Mouse (Mus musculus) limb, embryonic 12.5 days (tissue): Measurements from ENCODE around the gene Wsb1. TPM values are rescaled to one million over a fixed set of nuclear protein-coding genes. Genes with fewer than 3 reads are reported as not detected.
"Not testable (repeated sequence)": the region's sequence is repeated elsewhere in the genome, so short reads cannot be mapped to it uniquely, and the experiment has no call there.

Experiments used
- ATAC-seq: fragments of 200-750 bp; cut with Nextera tagmentation; 2 replicates; pipeline ENCODE4 v1.8.0; 2017; ENCODE audit warnings: low read depth, moderate TSS enrichment; ENCODE audit not compliant: insufficient number of reproducible peaks, insufficient read depth, low FRiP score, low TSS enrichment
- H3K27ac ChIP-seq: fragments of 300-500 bp; sonication (generic); 2 replicates; pipeline ENCODE4 v1.5.1; 2016; ENCODE audit warnings: mild to moderate bottlenecking, moderate library complexity
- H3K27me3 ChIP-seq: fragments of 300-500 bp; sonication (generic); 2 replicates; pipeline ENCODE4 v1.6.1; 2016; ENCODE audit warnings: mild to moderate bottlenecking, moderate library complexity
- H3K36me3 ChIP-seq: fragments of 300-500 bp; sonication (generic); 2 replicates; pipeline ENCODE4 v1.6.1; 2016; ENCODE audit warnings: mild to moderate bottlenecking, moderate library complexity
- H3K4me1 ChIP-seq: fragments of 300-500 bp; sonication (generic); replicated peaks from 2 replicates; pipeline ENCODE4 v1.6.1; 2016
- H3K4me2 ChIP-seq: fragments of 300-500 bp; sonication (generic); 2 replicates; pipeline ENCODE4 v1.6.1; 2016; ENCODE audit warnings: mild to moderate bottlenecking, moderate library complexity
- H3K4me3 ChIP-seq: fragments of 300-500 bp; sonication (generic); replicated peaks from 2 replicates; pipeline ENCODE4 v1.5.1; 2016; ENCODE audit warnings: mild to moderate bottlenecking
- H3K9ac ChIP-seq: fragments of 300-500 bp; sonication (generic); replicated peaks from 2 replicates; pipeline ENCODE4 v1.6.1; 2016; ENCODE audit warnings: mild to moderate bottlenecking, moderate library complexity
- H3K9me3 ChIP-seq: fragments of 300-500 bp; sonication (generic); 2 replicates; pipeline ENCODE4 v1.6.1; 2016; ENCODE audit warnings: mild to moderate bottlenecking, moderate library complexity
- WGBS: fragments of 180-500 bp; shearing (Covaris S2); methylation state at CpG from one replicate; pipeline ENCODE4 v1.1.7; 2016; 5-methylcytosine and 5-hydroxymethylcytosine counted together
- polyA plus RNA-seq: library from polyadenylated mRNA; unstranded; fragments of >200 nt; fragmentation: Nextera tagmentation; extraction: Ambion mirVana; gene quantifications from 2 replicates; pipeline ENCODE4 v1.2.1, GENCODE M21; 2016

Wsb1 gene
- polyA plus RNA-seq: 446 and 475 TPM in 2 replicates

DNA sequence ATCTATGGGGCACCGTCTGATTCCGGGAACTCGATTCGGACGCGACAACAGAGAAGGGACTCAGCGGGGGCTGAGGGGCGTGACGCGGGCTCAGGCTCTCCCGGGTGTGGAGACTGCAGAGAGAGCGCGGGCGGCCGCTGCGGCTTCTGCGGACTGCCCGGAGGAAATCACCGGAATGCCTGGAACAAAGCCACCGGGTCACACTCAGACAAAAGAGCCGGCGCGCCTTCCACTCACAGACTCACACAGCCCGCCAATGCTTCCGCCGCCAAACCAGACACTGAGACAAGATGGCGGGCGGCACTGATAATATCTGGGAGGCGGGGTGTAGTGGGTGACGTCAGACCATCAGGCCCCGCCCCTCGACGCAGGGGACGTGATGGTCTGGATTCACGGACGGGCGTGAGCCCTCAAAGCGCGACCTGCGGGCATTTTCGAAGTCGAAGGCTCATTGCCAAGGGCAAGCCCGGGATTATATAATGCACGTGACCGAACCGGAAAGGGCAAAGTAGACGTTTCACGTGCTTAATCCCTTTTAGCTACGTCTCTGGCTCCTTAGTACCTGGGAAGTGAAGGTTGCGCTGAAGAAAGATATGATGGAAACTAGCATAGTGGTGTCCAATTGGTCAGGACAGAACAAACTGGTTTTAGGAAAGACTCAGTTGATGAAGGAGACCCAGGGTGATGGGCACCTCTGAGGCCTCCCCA lies at the start of gene Wsb1:
Gene Wsb1 (minus strand): TSS at position 281 of the 708 bp plus-strand sequence.
- Histone ChIP-seq H3K4me2 (peak within 1 kb of the TSS; percentile 90), H3K27ac (peak within 1 kb of the TSS; percentile 96), H3K4me1 (peaks cover 20% of the 10 kb centered on the region), H3K36me3 (peaks cover 22% of the 10 kb centered on the region), H3K4me3 (peak within 1 kb of the TSS; percentile 92), H3K27me3 (no peaks in the 10 kb centered on the region), H3K9ac (peak within 1 kb of the TSS; percentile 95), H3K9me3 (no peaks in the 10 kb centered on the region)
- 2% methylated on average over 50 of the region's 50 CpGs for WGBS
- peak; percentile 90 for ATAC-seq

DNA sequence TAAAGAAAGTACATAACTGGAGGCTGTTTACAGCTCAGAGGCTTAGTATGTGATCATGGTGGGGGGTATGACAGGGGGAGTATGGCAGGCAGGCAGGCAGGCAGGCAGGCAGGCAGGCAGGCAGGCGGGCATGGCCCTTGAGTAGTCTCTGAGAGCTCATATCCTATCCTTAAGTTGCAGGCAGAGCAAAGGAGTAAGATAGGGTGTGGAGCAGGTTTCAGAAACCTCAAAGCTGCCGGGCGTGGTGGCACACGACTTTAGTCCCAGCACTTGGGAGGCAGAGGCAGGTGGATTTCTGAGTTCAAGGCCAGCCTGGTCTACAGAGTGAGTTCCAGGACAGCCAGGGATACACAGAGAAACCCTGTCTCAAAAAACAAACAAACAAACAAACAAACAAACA lies 49.8 kb upstream of the Wsb1 start:
- not testable (repeated sequence) for ATAC-seq, H3K36me3 ChIP-seq, H3K27ac ChIP-seq, H3K4me2 ChIP-seq, H3K9ac ChIP-seq, H3K27me3 ChIP-seq, H3K4me3 ChIP-seq, H3K9me3 ChIP-seq
- WGBS: 87% methylated on average over 4 of the region's 4 CpGs
- H3K4me1 ChIP-seq: peaks cover 27% of the 10 kb centered on the region

- H3K4me3 ChIP-seq: no peak overlapping the region
- peaks cover 26% of the 10 kb centered on the region for H3K4me1 ChIP-seq
- no peaks in the 10 kb centered on the region for H3K36me3 ChIP-seq
- no peaks in the 10 kb centered on the region for H3K27me3 ChIP-seq
- H3K9me3 ChIP-seq: no peaks in the 10 kb centered on the region
- 89% methylated on average over 6 of the region's 6 CpGs for WGBS
- H3K4me2 ChIP-seq: no peak overlapping the region
- no peak overlapping the region for H3K9ac ChIP-seq
- no peak overlapping the region for H3K27ac ChIP-seq
- no peak for ATAC-seq
Observed at GRCm38 (mm10) chr11:79303109-79303508, 48.6 kb upstream of the Wsb1 start.

- H3K4me1 ChIP-seq: no peaks in the 10 kb centered on the region
- H3K9me3 ChIP-seq: no peaks in the 10 kb centered on the region
- H3K9ac ChIP-seq: no peak overlapping the region
- WGBS: 77% methylated on average over 9 of the region's 9 CpGs
- H3K27ac ChIP-seq: no peak overlapping the region
- no peak overlapping the region for H3K4me2 ChIP-seq
- no peaks in the 10 kb centered on the region for H3K27me3 ChIP-seq
- no peak for ATAC-seq
- H3K36me3 ChIP-seq: no peaks in the 10 kb centered on the region
- no peak overlapping the region for H3K4me3 ChIP-seq
Observed at GRCm38 (mm10) chr11:79299719-79300431, 45.4 kb upstream of the Wsb1 start.

GRCm38 (mm10) chr11:79296856-79297491 lies 42.5 kb upstream of the Wsb1 start, which contains the start of gene Gm9964:
Gene Gm9964 (minus strand): TSS chr11:79296906.
- peaks cover 7% of the 10 kb centered on the region; the same call in 1 of the 2 replicates for H3K4me1 ChIP-seq
- H3K4me3 ChIP-seq: no peak within 1 kb of the TSS
- H3K4me2 ChIP-seq: no peak within 1 kb of the TSS
- no peaks in the 10 kb centered on the region for H3K36me3 ChIP-seq
- H3K27me3 ChIP-seq: no peaks in the 10 kb centered on the region
- H3K9ac ChIP-seq: no peak within 1 kb of the TSS
- H3K9me3 ChIP-seq: no peaks in the 10 kb centered on the region
- no peak for ATAC-seq
- no peak within 1 kb of the TSS for H3K27ac ChIP-seq
- 79% methylated on average over 5 of the region's 5 CpGs for WGBS

DNA sequence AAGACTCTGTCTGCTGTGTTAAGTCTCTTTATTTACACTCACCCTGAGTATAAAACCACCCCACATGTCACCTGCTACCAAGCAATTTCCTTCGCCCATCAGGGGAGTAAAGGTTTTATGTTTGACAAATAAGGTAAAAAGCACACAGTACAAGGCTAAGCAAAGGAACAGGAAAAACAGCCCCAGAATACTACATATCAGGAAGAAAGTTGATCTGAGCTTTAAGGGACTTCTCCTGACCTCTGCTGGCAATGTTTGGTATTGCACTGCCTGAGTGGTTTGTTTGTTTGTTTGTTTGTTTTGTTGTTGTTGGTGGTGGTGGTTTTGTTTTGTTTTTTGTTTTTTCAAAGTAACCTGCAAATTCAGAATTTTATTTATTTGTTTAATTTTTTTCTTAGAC lies 41.7 kb upstream of the Wsb1 start:
- Histone ChIP-seq H3K27me3 (no peaks in the 10 kb centered on the region), H3K4me1 (peaks cover 7% of the 10 kb centered on the region; the same call in 1 of the 2 replicates), H3K36me3 (no peaks in the 10 kb centered on the region), H3K9ac (no peak overlapping the region), H3K27ac (no peak overlapping the region), H3K4me3 (no peak overlapping the region), H3K4me2 (no peak overlapping the region), H3K9me3 (no peaks in the 10 kb centered on the region)
- no peak for ATAC-seq
- WGBS: 41% methylated on average over 1 of the region's 1 CpGs

DNA sequence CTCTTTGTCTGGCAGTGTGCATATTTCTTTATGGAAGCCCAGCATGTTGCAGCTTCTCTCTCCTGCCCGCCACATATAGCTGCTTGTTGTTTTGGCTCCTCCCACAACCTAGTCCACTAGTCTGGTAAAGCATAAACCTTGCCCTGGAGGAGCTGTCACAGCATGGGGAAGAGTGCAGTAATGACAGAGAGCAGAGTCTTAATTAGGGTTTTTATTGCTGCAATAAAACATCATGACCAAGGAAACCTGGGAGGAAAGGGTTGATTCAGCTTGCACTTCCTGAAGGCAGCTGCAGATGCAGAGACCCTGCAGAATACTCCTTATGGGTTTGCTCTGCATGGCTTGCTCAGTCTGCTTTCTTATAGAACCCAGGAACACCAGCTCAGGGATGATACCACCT lies 39.5 kb upstream of the Wsb1 start:
- ATAC-seq: peak; percentile 75; the same call in 1 of the 2 replicates
- Histone ChIP-seq H3K9ac (no peak overlapping the region), H3K9me3 (no peaks in the 10 kb centered on the region), H3K27me3 (no peaks in the 10 kb centered on the region), H3K4me3 (no peak overlapping the region), H3K27ac (peak overlapping the region; percentile 67; the same call in 1 of the 2 replicates), H3K4me1 (peaks cover 12% of the 10 kb centered on the region), H3K36me3 (no peaks in the 10 kb centered on the region), H3K4me2 (no peak overlapping the region)
- WGBS: 6% methylated on average over 1 of the region's 1 CpGs

DNA sequence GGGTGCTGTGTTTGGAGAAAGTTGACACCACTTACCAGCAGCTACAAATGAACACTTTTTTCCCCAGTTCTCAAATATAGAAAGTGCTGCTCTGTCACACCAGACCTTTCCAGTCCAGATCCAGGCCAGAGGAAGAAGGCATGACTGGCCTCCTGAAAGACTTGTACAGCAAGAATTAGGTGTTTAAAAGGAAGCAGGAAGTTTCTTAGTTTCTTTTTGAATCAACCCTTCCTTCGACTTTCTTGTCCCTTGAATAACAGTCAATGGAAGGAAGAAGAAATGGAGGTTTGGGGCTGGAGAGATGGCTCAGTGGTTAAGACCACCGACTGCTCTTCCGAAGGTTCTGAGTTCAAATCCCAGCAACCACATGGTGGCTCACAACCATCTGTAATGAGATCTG lies 38.6 kb upstream of the Wsb1 start:
- H3K27ac ChIP-seq: no peak overlapping the region
- no peak overlapping the region for H3K4me3 ChIP-seq
- no peak for ATAC-seq
- H3K36me3 ChIP-seq: no peaks in the 10 kb centered on the region
- H3K4me2 ChIP-seq: no peak overlapping the region
- H3K27me3 ChIP-seq: no peaks in the 10 kb centered on the region
- 90% methylated on average over 3 of the region's 3 CpGs for WGBS
- H3K4me1 ChIP-seq: peaks cover 21% of the 10 kb centered on the region
- no peaks in the 10 kb centered on the region for H3K9me3 ChIP-seq
- H3K9ac ChIP-seq: no peak overlapping the region

GRCm38 (mm10) chr11:79292130-79292529 lies 37.7 kb upstream of the Wsb1 start:
- Histone ChIP-seq H3K4me2 (no peak overlapping the region), H3K27me3 (no peaks in the 10 kb centered on the region), H3K27ac (no peak overlapping the region)

GRCm38 (mm10) chr11:79291651-79292050 lies 37.2 kb upstream of the Wsb1 start:
- H3K27ac ChIP-seq: no peak overlapping the region
- peaks cover 28% of the 10 kb centered on the region for H3K4me1 ChIP-seq
- H3K9ac ChIP-seq: no peak overlapping the region
- no peaks in the 10 kb centered on the region for H3K36me3 ChIP-seq
- no peak for ATAC-seq
- no peaks in the 10 kb centered on the region for H3K27me3 ChIP-seq
- no peaks in the 10 kb centered on the region for H3K9me3 ChIP-seq
- 65% methylated on average over 5 of the region's 5 CpGs for WGBS
- no peak overlapping the region for H3K4me3 ChIP-seq
- H3K4me2 ChIP-seq: no peak overlapping the region

More at GRCm38 (mm10) chr11:79292130-79292529, 37.7 kb upstream of the Wsb1 start:
- WGBS: 85% methylated on average over 3 of the region's 3 CpGs
- no peaks in the 10 kb centered on the region for H3K9me3 ChIP-seq
- H3K36me3 ChIP-seq: no peaks in the 10 kb centered on the region
- H3K9ac ChIP-seq: no peak overlapping the region
- ATAC-seq: no peak
- H3K4me1 ChIP-seq: peaks cover 26% of the 10 kb centered on the region
- H3K4me3 ChIP-seq: no peak overlapping the region

DNA sequence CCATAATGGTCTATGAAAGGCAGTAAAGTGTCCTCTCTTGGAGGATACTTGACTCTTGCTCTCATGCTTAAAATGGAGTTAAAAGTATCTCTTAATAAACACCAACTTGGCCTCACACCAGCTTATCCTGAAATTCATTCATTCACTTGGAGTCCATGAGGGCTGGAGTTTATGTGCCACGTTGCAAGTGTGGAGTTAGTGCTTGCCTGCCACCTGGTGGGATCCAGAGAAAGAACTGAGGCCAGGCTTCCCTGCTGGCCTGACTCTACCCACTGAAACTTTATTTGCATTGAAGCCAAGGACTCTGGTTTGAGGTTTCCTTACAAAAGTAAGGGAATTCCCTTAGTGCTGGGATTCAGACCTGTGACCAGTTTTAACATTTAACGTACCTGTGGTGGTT lies 36.0 kb upstream of the Wsb1 start:
- Histone ChIP-seq H3K4me3 (no peak overlapping the region), H3K9me3 (no peaks in the 10 kb centered on the region), H3K27me3 (no peaks in the 10 kb centered on the region), H3K4me1 (peaks cover 32% of the 10 kb centered on the region), H3K9ac (no peak overlapping the region), H3K36me3 (no peaks in the 10 kb centered on the region), H3K27ac (no peak overlapping the region), H3K4me2 (no peak overlapping the region)
- WGBS: 42% methylated on average over 2 of the region's 2 CpGs
- no peak for ATAC-seq
